Mouse (Mus musculus) megakaryocyte, embryonic 14.5 days (primary cell): ENCODE measurements around the gene Nek11. TPM values are rescaled to one million over a fixed set of nuclear protein-coding genes. Genes with fewer than 3 reads are reported as not detected.

Experiments used
- H3K27me3 ChIP-seq: replicated peaks from 2 replicates; pipeline ENCODE3; 2012; ENCODE audit warnings: inconsistent platforms
- H3K36me3 ChIP-seq: replicated peaks from 2 replicates; pipeline ENCODE3; 2012; ENCODE audit warnings: low read length, inconsistent platforms, mixed read lengths
- H3K4me1 ChIP-seq: 2 replicates; pipeline ENCODE4 v1.6.1; 2012; ENCODE audit warnings: inconsistent platforms
- H3K4me3 ChIP-seq: replicated peaks from 2 replicates; pipeline ENCODE3; 2012; ENCODE audit warnings: moderate library complexity, mild to moderate bottlenecking, inconsistent platforms
- H3K9me3 ChIP-seq: 2 replicates; pipeline ENCODE4 v1.6.1; 2012; ENCODE audit warnings: inconsistent platforms
- FLI1 ChIP-seq: IDR thresholded peaks from 2 replicates; pipeline ENCODE4 v1.6.1; 2012; ENCODE audit warnings: low read length, inconsistent platforms, mixed read lengths
- GATA1 ChIP-seq: IDR thresholded peaks from 3 replicates; pipeline ENCODE4 v1.6.1; 2012; ENCODE audit warnings: mixed read lengths, low read length, inconsistent platforms, borderline replicate concordance
- polyA plus RNA-seq: library from polyadenylated mRNA; stranded (reverse); fragments of >175 nt; gene quantifications from 2 replicates; pipeline ENCODE4 v1.2.3, GENCODE M21; 2012; ENCODE audit warnings: low replicate concordance; ENCODE audit not compliant: insufficient read depth

Nek11 gene
- polyA plus RNA-seq, 1 experiment: 0.10 TPM

DNA sequence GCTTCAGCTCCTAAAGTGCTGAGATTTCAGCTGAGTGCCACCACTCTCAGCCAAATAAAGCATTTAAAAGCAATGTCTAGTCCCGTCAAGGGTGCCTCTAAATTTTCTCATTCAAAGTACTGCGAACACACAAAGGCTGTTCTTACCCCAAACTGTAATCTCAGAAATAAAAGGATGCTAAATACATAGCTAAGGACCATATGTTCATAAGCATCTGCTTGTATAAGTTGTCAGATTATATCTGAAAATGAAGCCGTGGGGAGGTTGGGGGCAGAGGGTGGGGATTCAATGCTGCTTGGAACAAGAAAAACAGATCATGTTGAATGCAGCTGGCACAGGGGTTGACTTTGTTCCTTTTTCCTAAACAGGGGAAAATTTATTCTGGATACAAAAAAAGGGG lies 120.4 kb downstream of the Nek11 start:
- no peaks in the 10 kb centered on the region for H3K9me3 ChIP-seq
- no peaks in the 10 kb centered on the region for H3K27me3 ChIP-seq
- H3K36me3 ChIP-seq: no peaks in the 10 kb centered on the region
- TF ChIP-seq FLI1 (no peak), GATA1 (no peak)
- no peak overlapping the region for H3K4me3 ChIP-seq
- no peaks in the 10 kb centered on the region for H3K4me1 ChIP-seq

DNA sequence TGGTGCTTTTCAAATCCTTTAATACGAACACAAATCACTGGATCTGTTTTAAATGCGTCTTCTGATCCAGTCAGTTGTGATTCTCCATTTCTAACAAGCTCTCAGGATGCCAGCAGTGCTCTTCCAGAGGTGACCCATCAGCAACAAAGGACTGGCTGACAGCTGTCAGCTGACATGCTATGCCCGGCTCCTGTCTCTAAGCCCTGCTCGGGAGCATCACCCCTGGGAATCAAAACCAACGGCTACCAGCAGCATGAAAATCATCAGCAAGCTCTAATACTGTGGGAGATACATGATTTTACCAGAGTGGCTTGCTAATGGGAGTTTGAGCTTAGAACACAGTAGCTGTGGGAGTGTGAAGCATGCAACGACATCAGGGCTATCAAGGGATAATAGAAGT lies 121.0 kb downstream of the Nek11 start:
- no peaks in the 10 kb centered on the region for H3K4me1 ChIP-seq
- no peaks in the 10 kb centered on the region for H3K27me3 ChIP-seq
- no peaks in the 10 kb centered on the region for H3K36me3 ChIP-seq
- no peak for TF ChIP-seq GATA1
- TF ChIP-seq FLI1: no peak
- no peak overlapping the region for H3K4me3 ChIP-seq
- no peaks in the 10 kb centered on the region for H3K9me3 ChIP-seq

DNA sequence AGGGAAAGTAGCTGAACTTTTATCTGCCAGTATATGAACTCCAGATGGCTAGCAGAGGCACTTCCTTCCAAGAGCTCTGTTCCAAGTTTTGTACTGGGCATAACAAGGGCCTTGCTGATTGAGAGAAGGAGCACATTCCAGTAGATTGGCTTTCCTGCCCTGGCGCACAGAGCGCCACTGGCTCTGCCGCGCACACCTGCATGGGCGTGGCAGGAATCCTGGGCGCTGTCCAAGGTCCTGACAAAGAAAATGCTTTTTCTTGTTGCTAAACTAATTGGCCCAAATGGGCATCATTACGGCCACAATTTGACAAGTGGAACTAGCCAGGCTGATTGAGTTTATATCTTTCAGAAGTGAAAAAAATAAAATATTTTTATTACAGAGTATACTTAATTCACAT lies 123.1 kb downstream of the Nek11 start:
- H3K4me3 ChIP-seq: no peak overlapping the region
- no peaks in the 10 kb centered on the region for H3K27me3 ChIP-seq
- H3K9me3 ChIP-seq: no peaks in the 10 kb centered on the region
- no peaks in the 10 kb centered on the region for H3K36me3 ChIP-seq
- no peaks in the 10 kb centered on the region for H3K4me1 ChIP-seq
- TF ChIP-seq GATA1 (no peak), FLI1 (no peak)

DNA sequence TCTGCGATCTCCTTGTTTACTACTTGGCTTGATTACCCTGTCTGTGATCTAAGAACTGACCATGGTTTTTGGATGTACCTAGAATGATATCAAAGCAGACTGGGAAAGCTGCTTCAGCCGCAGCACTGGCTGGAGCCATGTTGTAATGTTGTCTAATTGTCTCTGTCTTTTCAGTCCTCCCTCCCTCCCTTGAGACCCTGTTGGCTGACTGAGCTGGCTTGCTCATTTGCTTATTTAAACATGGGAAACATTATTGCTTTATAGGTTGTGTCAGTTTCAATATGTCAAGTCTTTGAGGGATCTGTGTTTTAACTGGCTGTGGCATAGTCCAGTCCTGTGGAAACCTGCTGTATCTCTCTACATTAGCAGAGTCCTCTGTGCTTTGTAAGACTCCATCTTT lies 132.2 kb downstream of the Nek11 start:
- Histone ChIP-seq H3K9me3 (peaks cover 13% of the 10 kb centered on the region; the same call in 1 of the 2 replicates), H3K27me3 (no peaks in the 10 kb centered on the region), H3K4me3 (no peak overlapping the region), H3K4me1 (no peaks in the 10 kb centered on the region), H3K36me3 (no peaks in the 10 kb centered on the region)
- TF ChIP-seq FLI1 (no peak), GATA1 (no peak)

DNA sequence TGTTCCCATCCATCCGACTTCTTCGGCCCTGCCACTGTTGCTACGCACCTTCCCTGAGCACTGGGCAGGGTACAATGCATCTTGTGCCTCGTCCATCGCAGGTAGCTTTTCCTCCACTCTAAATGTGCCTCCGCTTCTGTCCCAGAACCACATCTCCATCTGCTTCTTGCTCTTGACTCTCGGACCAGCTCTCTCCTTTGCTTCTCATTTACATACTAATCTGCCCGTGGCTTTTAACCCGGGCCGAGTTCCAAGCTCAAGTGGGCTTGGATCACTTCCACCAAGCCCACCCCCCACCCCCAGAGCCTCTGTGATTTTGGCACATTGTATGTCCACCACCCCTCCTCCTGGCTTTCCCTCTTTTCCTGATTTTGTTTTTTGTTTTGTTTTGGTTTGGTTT lies 137.7 kb downstream of the Nek11 start:
- TF ChIP-seq GATA1 (no peak), FLI1 (no peak)
- H3K27me3 ChIP-seq: no peaks in the 10 kb centered on the region

DNA sequence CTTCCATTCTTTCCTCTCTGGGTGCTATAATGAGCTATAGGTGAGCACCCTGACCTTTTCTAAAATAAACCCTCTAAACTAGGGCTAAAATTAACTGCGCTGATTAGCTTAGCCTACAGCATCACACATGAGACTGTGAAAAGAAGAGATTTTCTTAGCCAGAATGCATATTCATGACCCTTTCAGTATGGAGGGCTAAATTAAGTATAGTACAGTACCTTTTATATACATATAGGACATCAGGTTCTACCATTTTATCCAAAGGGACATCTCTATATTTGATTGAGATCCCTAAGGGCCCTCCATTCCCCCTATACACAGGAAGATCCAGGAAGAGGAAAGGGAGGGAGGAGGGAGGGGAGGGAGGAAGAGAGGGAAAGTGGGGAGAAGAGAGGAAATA lies 141.2 kb downstream of the Nek11 start:
- Histone ChIP-seq H3K9me3 (peaks cover 35% of the 10 kb centered on the region), H3K27me3 (no peaks in the 10 kb centered on the region), H3K4me3 (no peak overlapping the region), H3K36me3 (no peaks in the 10 kb centered on the region), H3K4me1 (no peaks in the 10 kb centered on the region)
- TF ChIP-seq FLI1 (no peak), GATA1 (no peak)

More for the DNA sequence above, 137.7 kb downstream of the Nek11 start:
- no peaks in the 10 kb centered on the region for H3K4me1 ChIP-seq
- no peak overlapping the region for H3K4me3 ChIP-seq
- no peaks in the 10 kb centered on the region for H3K36me3 ChIP-seq
- peaks cover 35% of the 10 kb centered on the region for H3K9me3 ChIP-seq

DNA sequence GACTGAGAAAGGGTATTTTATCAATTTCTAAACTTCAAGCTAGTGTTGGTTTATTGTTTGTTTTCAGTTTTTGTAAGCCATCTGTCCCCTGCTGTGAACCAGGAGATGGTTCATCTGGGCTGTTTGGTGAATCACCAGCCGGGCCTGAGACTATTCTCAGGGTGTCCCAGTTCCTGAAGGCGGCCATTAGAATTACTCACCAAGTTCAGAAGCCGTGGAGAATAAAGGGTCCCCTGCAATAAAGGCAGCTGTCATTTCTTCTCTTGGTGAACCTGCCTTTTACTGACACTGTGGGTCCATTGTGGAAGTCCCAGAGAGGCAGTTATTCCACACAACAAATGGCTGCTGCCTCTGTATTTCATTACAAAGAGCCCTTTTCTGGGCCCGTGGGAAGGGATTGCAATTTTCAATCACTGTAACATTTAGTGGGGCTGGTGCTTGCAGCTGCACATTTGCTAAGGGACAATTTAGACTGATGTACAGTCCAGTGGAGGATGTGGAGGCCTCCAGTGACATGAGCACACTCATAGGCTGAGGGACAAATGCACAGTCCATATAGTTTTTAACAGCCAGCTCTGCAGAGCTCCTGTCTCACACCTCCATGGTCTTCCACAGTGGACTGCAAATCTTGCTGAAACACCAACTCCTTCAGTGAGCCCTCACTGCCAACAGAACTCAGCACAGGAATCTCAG lies 142.8 kb downstream of the Nek11 start:
- Histone ChIP-seq H3K4me1 (no peaks in the 10 kb centered on the region), H3K9me3 (peaks cover 40% of the 10 kb centered on the region), H3K27me3 (no peaks in the 10 kb centered on the region), H3K36me3 (no peaks in the 10 kb centered on the region), H3K4me3 (no peak overlapping the region)
- TF ChIP-seq FLI1 (no peak), GATA1 (no peak)

DNA sequence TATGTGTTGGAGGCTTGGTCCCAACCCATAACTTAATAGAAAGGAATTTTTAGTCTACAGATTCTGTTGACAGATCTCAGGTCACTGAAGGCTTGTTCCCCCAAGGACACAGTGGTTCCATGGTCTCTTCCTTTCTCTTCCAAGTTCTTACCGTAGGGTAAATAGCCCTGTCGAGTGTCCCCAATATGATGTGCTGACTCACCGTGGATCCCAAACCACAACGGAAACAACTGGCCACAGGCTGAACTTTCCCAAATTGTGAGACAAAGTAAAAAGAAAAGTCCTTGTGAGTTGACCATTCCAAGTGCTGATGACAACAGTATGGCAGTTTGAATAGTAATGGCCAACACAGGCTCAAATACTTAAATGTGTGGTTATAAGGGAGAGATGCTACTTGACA lies 144.1 kb downstream of the Nek11 start:
- H3K36me3 ChIP-seq: no peaks in the 10 kb centered on the region
- H3K4me3 ChIP-seq: no peak overlapping the region
- H3K9me3 ChIP-seq: peaks cover 33% of the 10 kb centered on the region
- TF ChIP-seq GATA1 (no peak), FLI1 (no peak)
- H3K4me1 ChIP-seq: no peaks in the 10 kb centered on the region
- H3K27me3 ChIP-seq: no peaks in the 10 kb centered on the region

DNA sequence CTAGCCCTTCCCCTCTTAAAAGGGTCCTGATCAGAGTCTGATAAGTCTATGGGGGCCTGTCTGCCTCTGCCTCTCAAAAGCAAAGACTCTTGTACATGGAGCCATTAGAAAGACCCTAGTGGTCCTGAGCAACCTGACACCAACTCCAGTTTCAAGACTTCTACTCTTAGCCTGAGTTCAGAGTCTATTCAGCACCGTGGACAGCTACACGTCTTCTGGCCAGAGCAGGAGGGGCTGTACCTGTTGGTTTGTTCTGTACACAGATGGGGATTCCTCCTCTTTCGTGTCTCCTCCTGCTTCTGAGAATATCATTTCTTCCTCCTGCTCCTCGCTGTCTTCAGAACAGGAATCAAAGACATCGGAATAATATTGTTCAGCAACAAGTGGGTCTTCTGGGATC lies 151.3 kb downstream of the Nek11 start:
- Histone ChIP-seq H3K36me3 (no peaks in the 10 kb centered on the region), H3K27me3 (no peaks in the 10 kb centered on the region), H3K9me3 (peaks cover 13% of the 10 kb centered on the region), H3K4me1 (no peaks in the 10 kb centered on the region), H3K4me3 (no peak overlapping the region)
- TF ChIP-seq GATA1 (no peak), FLI1 (no peak)

DNA sequence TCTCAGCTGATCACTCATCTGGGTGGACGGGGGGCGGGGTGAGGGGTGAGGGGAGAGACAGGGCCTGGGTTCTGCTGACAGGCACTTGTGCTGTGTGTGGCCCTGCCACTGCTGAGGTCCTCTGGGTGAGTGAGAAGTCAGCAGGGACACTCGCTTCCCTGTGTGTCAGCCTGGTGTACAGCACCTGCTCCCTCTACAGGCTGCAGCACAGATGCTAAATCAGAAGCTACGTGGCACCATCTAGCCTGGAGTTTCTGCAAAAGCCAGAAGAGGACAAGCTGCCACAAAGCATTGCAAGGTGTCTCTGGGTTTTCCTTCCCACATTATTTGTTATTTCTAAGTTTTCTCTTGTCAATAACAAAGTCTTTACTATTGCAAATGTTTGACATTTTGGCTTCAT lies 180.9 kb downstream of the Nek11 start:
- Histone ChIP-seq H3K36me3 (no peaks in the 10 kb centered on the region), H3K27me3 (no peaks in the 10 kb centered on the region), H3K9me3 (peaks cover 10% of the 10 kb centered on the region; the same call in 1 of the 2 replicates), H3K4me3 (no peak overlapping the region), H3K4me1 (no peaks in the 10 kb centered on the region)
- TF ChIP-seq GATA1: no peak
- TF ChIP-seq FLI1: no peak

DNA sequence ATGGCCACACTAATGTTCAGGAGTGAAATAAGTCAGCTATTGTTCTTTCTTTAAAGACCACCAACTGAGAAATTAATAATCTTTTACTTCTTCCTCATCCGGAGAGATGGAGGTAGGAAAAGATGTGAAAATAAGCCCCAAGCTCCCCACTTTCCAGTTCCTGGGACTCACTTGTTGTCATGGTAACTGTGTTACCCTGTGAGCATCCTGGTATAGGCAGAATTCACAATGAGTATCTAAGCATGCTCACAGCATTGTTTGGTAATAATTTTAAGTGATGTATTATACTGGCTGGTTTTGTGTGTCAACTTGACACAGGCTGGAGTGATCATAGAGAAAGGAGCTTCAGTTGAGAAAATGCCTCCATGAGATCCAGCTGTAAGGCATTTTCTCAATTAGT lies 195.0 kb downstream of the Nek11 start:
- Histone ChIP-seq H3K4me1 (no peaks in the 10 kb centered on the region), H3K27me3 (no peaks in the 10 kb centered on the region), H3K36me3 (no peaks in the 10 kb centered on the region), H3K4me3 (no peak overlapping the region), H3K9me3 (peaks cover 2% of the 10 kb centered on the region; the same call in 1 of the 2 replicates)
- TF ChIP-seq GATA1 (no peak), FLI1 (no peak)
